Mouse (Mus musculus) adrenal gland, postnatal 14 days (tissue): Measurements from ENCODE around the gene Itga4. TPM values are rescaled to one million over a fixed set of nuclear protein-coding genes. Genes with fewer than 3 reads are reported as not detected.

Experiments
- DNase-seq: peaks from one replicate; pipeline ENCODE4 v3.0.0; 2021; ENCODE audit warnings: mixed read lengths
- long read RNA-seq, 2 experiments: library from polyadenylated mRNA; stranded (forward); transcript quantifications; one replicate each; pipeline ENCODE4 v2.0.0; 2021
- total RNA-seq: library from RNA; stranded (reverse); gene quantifications from 2 replicates; pipeline ENCODE4 v1.2.3, GENCODE M21; 2021

The Itga4 gene
- total RNA-seq: 4.0 and 12.0 TPM in 2 replicates
- long read RNA-seq, experiment 1, partial matches to known transcripts: 0 of 1 reads
- long read RNA-seq, experiment 1, other reads (novel, unspliced or antisense): 1 of 1 reads
- long read RNA-seq, experiment 2: 0 reads

- peak; percentile 81 for DNase-seq
Measured at GRCm38 (mm10) chr2:79255192-79256000, at the start of gene Itga4. TSS of gene Itga4 (plus strand) at chr2:79255426.

- DNase-seq: no peak
Measured at GRCm38 (mm10) chr2:79206191-79206755, 49.0 kb upstream of the Itga4 start.

GRCm38 (mm10) chr2:79214982-79215381 lies 40.2 kb upstream of the Itga4 start:
- DNase-seq: no peak

GRCm38 (mm10) chr2:79215479-79215878 lies 39.7 kb upstream of the Itga4 start:
- DNase-seq: no peak

- no peak for DNase-seq
Measured at GRCm38 (mm10) chr2:79224714-79225426, 30.4 kb upstream of the Itga4 start.

- no peak for DNase-seq
Measured at GRCm38 (mm10) chr2:79227805-79228241, 27.4 kb upstream of the Itga4 start.

GRCm38 (mm10) chr2:79231056-79231949 lies 23.9 kb upstream of the Itga4 start:
- no peak for DNase-seq

- no peak for DNase-seq
Measured at GRCm38 (mm10) chr2:79235767-79236487, 19.3 kb upstream of the Itga4 start.

- DNase-seq: no peak
Measured at GRCm38 (mm10) chr2:79237216-79237615, 18.0 kb upstream of the Itga4 start.

- DNase-seq: no peak
Measured at GRCm38 (mm10) chr2:79244276-79244675, 10.9 kb upstream of the Itga4 start.

GRCm38 (mm10) chr2:79244743-79245142 lies 10.5 kb upstream of the Itga4 start:
- DNase-seq: no peak

GRCm38 (mm10) chr2:79248283-79248682 lies 6.9 kb upstream of the Itga4 start:
- no peak for DNase-seq

- DNase-seq: no peak
Measured at GRCm38 (mm10) chr2:79250510-79250909, 4.7 kb upstream of the Itga4 start.

GRCm38 (mm10) chr2:79253754-79254197 lies 1.4 kb upstream of the Itga4 start:
- peak; percentile 4 for DNase-seq

- DNase-seq: peak; percentile 4
Measured at GRCm38 (mm10) chr2:79254588-79255191, 536 bp upstream of the Itga4 start.

- no peak for DNase-seq
Measured at GRCm38 (mm10) chr2:79256001-79256339, 744 bp downstream of the Itga4 start.

- no peak for DNase-seq
Measured at GRCm38 (mm10) chr2:79256376-79256775, 1.1 kb downstream of the Itga4 start.

GRCm38 (mm10) chr2:79256880-79257279 lies 1.7 kb downstream of the Itga4 start:
- DNase-seq: no peak

- no peak for DNase-seq
Measured at GRCm38 (mm10) chr2:79257411-79257810, 2.2 kb downstream of the Itga4 start.

- no peak for DNase-seq
Measured at GRCm38 (mm10) chr2:79259326-79259725, 4.1 kb downstream of the Itga4 start.

GRCm38 (mm10) chr2:79265665-79266064 lies 10.4 kb downstream of the Itga4 start:
- DNase-seq: peak; percentile 78
